20 mouse cellular contexts compared by ENCODE assay signal in genomic region chr6:135610504-135611096, GRCm38 (mm10).
DNase-seq lines count a peak whose midpoint lies in the region; ATAC-seq lines count a peak whose summit lies in the region.
"Had no signal": no experiment of that assay in that cellular context is flagged by ENCODE, and none has a peak within 500 bp of the region (broad histone marks: within the 10 kb centered on the region; RNA-seq: fewer than 3 reads in every experiment).

No protein-coding gene starts in this region.

- peak; percentile 39; the same call in 1 of the 2 replicates for ATAC-seq in forebrain, embryonic 12.5 days (ENCODE audit: low FRiP score)
- no peak for ATAC-seq in forebrain, embryonic 15.5 days (replicated peaks)
- ATAC-seq in embryonic facial prominence, embryonic 14.5 days (ENCODE audit: low read depth), result no peak
- ATAC-seq in kidney, embryonic 16.5 days (ENCODE audit: low FRiP score, low TSS enrichment), result no peak

- H3K9me3 ChIP-seq in forebrain, embryonic 12.5 days, result no peaks in the 10 kb centered on the region
- no peaks in the 10 kb centered on the region for H3K9me3 ChIP-seq in forebrain, embryonic 15.5 days
- H3K9me3 ChIP-seq in embryonic facial prominence, embryonic 14.5 days (ENCODE audit: control insufficient read depth, low read length), result no peaks in the 10 kb centered on the region
- no peaks in the 10 kb centered on the region for H3K9me3 ChIP-seq in kidney, embryonic 16.5 days (ENCODE audit: low read length)
- H3K9me3 ChIP-seq: heart, embryonic 15.5 days; hindbrain, embryonic 15.5 days; limb, embryonic 15.5 days had no signal

- no peaks in the 10 kb centered on the region for H3K27me3 ChIP-seq in forebrain, embryonic 12.5 days
- no peaks in the 10 kb centered on the region for H3K27me3 ChIP-seq in forebrain, embryonic 15.5 days
- no peaks in the 10 kb centered on the region for H3K27me3 ChIP-seq in embryonic facial prominence, embryonic 14.5 days (replicated peaks; ENCODE audit: control insufficient read depth, insufficient read depth, low read length)
- H3K27me3 ChIP-seq in kidney, embryonic 16.5 days (ENCODE audit: insufficient read depth, low read length), result no peaks in the 10 kb centered on the region
- H3K27me3 ChIP-seq: heart, embryonic 15.5 days; hindbrain, embryonic 15.5 days; limb, embryonic 15.5 days had no signal

- DNase-seq in left cerebral cortex, postnatal 4 days, result peak; percentile 2
- DNase-seq in left cerebral cortex, adult 11 months (ENCODE audit: low spot score), result no peak
- peak; percentile 50 for DNase-seq in embryonic facial prominence, embryonic 14.5 days (ENCODE audit: low spot score)
- peak; percentile 13 for DNase-seq in retina, embryonic 14.5 days (ENCODE audit: low spot score)
- DNase-seq in MN1 (ENCODE audit: low spot score), result no peak
- DNase-seq: adrenal gland, adult 2 months; cerebellum, adult 11-12 months; cerebellum, postnatal 36 days; heart, adult 2 months; kidney, adult 18-20 months; kidney, postnatal 14 days; lung, postnatal 14 days; right cerebral cortex, postnatal 25 days; thymus, postnatal 14 days had no signal

- intact Hi-C loops in left cerebral cortex, postnatal 4 days (cut with DNase I), result no loop called here

- no peaks in the 10 kb centered on the region for H3K36me3 ChIP-seq in forebrain, embryonic 12.5 days (replicated peaks)
- no peaks in the 10 kb centered on the region for H3K36me3 ChIP-seq in forebrain, embryonic 15.5 days
- no peaks in the 10 kb centered on the region for H3K36me3 ChIP-seq in embryonic facial prominence, embryonic 14.5 days (ENCODE audit: control insufficient read depth, insufficient read depth, low read length)
- no peaks in the 10 kb centered on the region for H3K36me3 ChIP-seq in kidney, embryonic 16.5 days (ENCODE audit: insufficient read depth, low read length)
- H3K36me3 ChIP-seq: heart, embryonic 15.5 days; hindbrain, embryonic 15.5 days; limb, embryonic 15.5 days had no signal

- H3K4me3 ChIP-seq in forebrain, embryonic 12.5 days (replicated peaks), result no peak overlapping the region
- H3K4me3 ChIP-seq in forebrain, embryonic 15.5 days, result no peak overlapping the region
- H3K4me3 ChIP-seq in embryonic facial prominence, embryonic 14.5 days (ENCODE audit: low read depth, low read length), result no peak overlapping the region
- H3K4me3 ChIP-seq in kidney, embryonic 16.5 days (ENCODE audit: low read length), result no peak overlapping the region
- H3K4me3 ChIP-seq: heart, adult 2 months; heart, embryonic 15.5 days; hindbrain, embryonic 15.5 days; limb, embryonic 15.5 days had no signal

- WGBS in forebrain, embryonic 12.5 days, result 37% methylated on average over 3 of the region's 3 CpGs
- WGBS in forebrain, embryonic 15.5 days, result 38% methylated on average over 3 of the region's 3 CpGs
- 33% methylated on average over 3 of the region's 3 CpGs for WGBS in embryonic facial prominence, embryonic 14.5 days
- WGBS in kidney, embryonic 16.5 days, result 61% methylated on average over 3 of the region's 3 CpGs

- H3K27ac ChIP-seq in forebrain, embryonic 12.5 days, result no peak overlapping the region
- H3K27ac ChIP-seq in forebrain, embryonic 15.5 days (replicated peaks), result no peak overlapping the region
- no peak overlapping the region for H3K27ac ChIP-seq in embryonic facial prominence, embryonic 14.5 days (replicated peaks; ENCODE audit: low read depth, low read length)
- H3K27ac ChIP-seq in kidney, embryonic 16.5 days (ENCODE audit: low read length), result no peak overlapping the region
- H3K27ac ChIP-seq: heart, adult 2 months; heart, embryonic 15.5 days; hindbrain, embryonic 15.5 days; limb, embryonic 15.5 days had no signal

- H3K4me1 ChIP-seq in forebrain, embryonic 12.5 days, result peaks cover 8% of the 10 kb centered on the region
- 0 out of 2 replicates have a peak, but pooled peaks cover 6% of the 10 kb centered on the region for H3K4me1 ChIP-seq in forebrain, embryonic 15.5 days
- H3K4me1 ChIP-seq in embryonic facial prominence, embryonic 14.5 days (ENCODE audit: control insufficient read depth, insufficient read depth, low read length), result no peaks in the 10 kb centered on the region
- no peaks in the 10 kb centered on the region for H3K4me1 ChIP-seq in kidney, embryonic 16.5 days (ENCODE audit: insufficient read depth, low read length)
- H3K4me1 ChIP-seq: limb, embryonic 15.5 days had no signal

- H3K4me2 ChIP-seq in forebrain, embryonic 12.5 days, result no peak overlapping the region
- no peak overlapping the region for H3K4me2 ChIP-seq in forebrain, embryonic 15.5 days (replicated peaks)
- H3K4me2 ChIP-seq in embryonic facial prominence, embryonic 14.5 days (ENCODE audit: low read depth, low read length), result no peak overlapping the region
- H3K4me2 ChIP-seq in kidney, embryonic 16.5 days (replicated peaks; ENCODE audit: low read depth, low read length), result no peak overlapping the region
- H3K4me2 ChIP-seq: heart, embryonic 15.5 days; hindbrain, embryonic 15.5 days; limb, embryonic 15.5 days had no signal

- no peak overlapping the region for H3K9ac ChIP-seq in forebrain, embryonic 12.5 days
- H3K9ac ChIP-seq in forebrain, embryonic 15.5 days (replicated peaks), result no peak overlapping the region
- no peak overlapping the region for H3K9ac ChIP-seq in embryonic facial prominence, embryonic 14.5 days (ENCODE audit: low read depth, low read length)
- H3K9ac ChIP-seq in kidney, embryonic 16.5 days (replicated peaks; ENCODE audit: low read length), result no peak overlapping the region
- H3K9ac ChIP-seq: heart, embryonic 15.5 days; hindbrain, embryonic 15.5 days; limb, embryonic 15.5 days had no signal

Comparison
In these comparisons a context has a peak if more than half of its experiments do, and no peak if none do; other contexts are left out.
1. DNase-seq: peak in left cerebral cortex, postnatal 4 days (single experiment), embryonic facial prominence, embryonic 14.5 days (single experiment) and retina, embryonic 14.5 days (single experiment); none in left cerebral cortex, adult 11 months (single experiment) and MN1 (single experiment).